In the genomic region with DNA sequence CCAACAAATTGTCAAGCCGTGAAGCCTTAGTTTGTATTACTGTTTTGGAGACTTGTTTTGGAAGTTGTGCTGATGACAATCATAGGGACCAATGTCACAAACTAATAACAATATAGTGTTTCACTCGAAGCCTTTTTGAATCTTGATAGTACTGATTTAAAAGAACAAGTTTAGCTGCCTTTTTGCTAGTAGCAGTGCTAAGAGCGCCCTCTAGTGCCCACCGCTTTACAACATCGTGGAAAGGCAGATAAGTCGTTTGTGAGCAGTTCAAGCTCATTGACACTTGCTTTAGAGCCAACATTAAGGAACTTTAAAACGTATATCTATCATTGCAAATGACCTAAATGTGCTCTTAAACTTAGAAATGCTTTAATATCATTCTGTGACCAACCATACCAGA, we compare ENCODE assay signal across 8 mouse cellular contexts.
DNase-seq lines count a peak whose midpoint lies in the region; ATAC-seq and TF ChIP-seq lines count a peak whose summit lies in the region.
"Had no signal": no experiment of that assay in that cellular context is flagged by ENCODE, and none has a peak within 500 bp of the region (broad histone marks: within the 10 kb centered on the region; RNA-seq: fewer than 3 reads in every experiment).

No protein-coding gene starts in this region.

- peak; percentile 71 for DNase-seq in ZHBTc4 (ENCODE audit: low read depth, low spot score)
- DNase-seq in gastrocnemius, postnatal 14 days = peak; percentile 59
- DNase-seq in layer of hippocampus, adult 18-20 months (ENCODE audit: low spot score in 2 of 2) = peak; percentile 67 to 93
- DNase-seq in lung, postnatal 14 days = peak; percentile 82
- peak; percentile 94 for DNase-seq in right cerebral cortex, postnatal 14 days

- H3K4me1 ChIP-seq in cortical plate, adult 2 months (ENCODE audit: control insufficient read depth, insufficient read depth, low read length) = no peaks in the 10 kb centered on the region

- ATAC-seq in CD4-positive, CD25-positive, alpha-beta regulatory T cell, adult 4 months = peak; percentile 34

- H3K4me3 ChIP-seq in cortical plate, adult 2 months (ENCODE audit: insufficient read depth, low read length) = no peak overlapping the region
- H3K4me3 ChIP-seq: midbrain, embryonic 12.5 days had no signal

- TF ChIP-seq CTCF in cortical plate, adult 2 months (IDR thresholded peaks at IDR 0.05; ENCODE audit: extremely low read depth, insufficient read depth, low read length) = peak; percentile 87

- TF ChIP-seq POLR2A in cortical plate, adult 2 months (IDR thresholded peaks at IDR 0.05; ENCODE audit: extremely low read depth, insufficient read depth, low read length) = no peak

- H3K27ac ChIP-seq in cortical plate, adult 2 months (ENCODE audit: insufficient read depth, low read length) = no peak overlapping the region
- H3K27ac ChIP-seq: midbrain, embryonic 12.5 days had no signal

- intact Hi-C loops in gastrocnemius, postnatal 14 days (cut with DNase I; ENCODE audit: low total_unique reads) = loop anchor here (5.0 kb wide), 1 partner anchor 1342 kb away; no protein-coding TSS in a partner anchor
